29 mouse cellular contexts compared by ENCODE assay signal in genomic region chr9:84200208-84200607, GRCm38 (mm10).
DNase-seq lines count a peak whose midpoint lies in the region; ATAC-seq lines count a peak whose summit lies in the region.
"Had no signal": no experiment of that assay in that cellular context is flagged by ENCODE, and none has a peak within 500 bp of the region (broad histone marks: within the 10 kb centered on the region; RNA-seq: fewer than 3 reads in every experiment).

No protein-coding gene starts in this region.

- no peaks in the 10 kb centered on the region for H3K9me3 ChIP-seq in kidney, embryonic 15.5 days (replicated peaks)
- H3K9me3 ChIP-seq: embryonic facial prominence, embryonic 13.5 days; embryonic facial prominence, embryonic 15.5 days; forebrain, embryonic 10.5 days; forebrain, embryonic 12.5 days; G1E had no signal

- H3K4me1 ChIP-seq in kidney, embryonic 15.5 days: no peaks in the 10 kb centered on the region
- H3K4me1 ChIP-seq: embryonic facial prominence, embryonic 13.5 days; embryonic facial prominence, embryonic 15.5 days; forebrain, embryonic 10.5 days; forebrain, embryonic 12.5 days had no signal

- 94% methylated on average over 3 of the region's 3 CpGs for WGBS in kidney, embryonic 15.5 days

- H3K36me3 ChIP-seq in kidney, embryonic 15.5 days: no peaks in the 10 kb centered on the region
- H3K36me3 ChIP-seq: embryonic facial prominence, embryonic 13.5 days; embryonic facial prominence, embryonic 15.5 days; forebrain, embryonic 10.5 days; forebrain, embryonic 12.5 days; G1E had no signal

- H3K4me2 ChIP-seq in kidney, embryonic 15.5 days: no peak overlapping the region
- H3K4me2 ChIP-seq: embryonic facial prominence, embryonic 13.5 days; embryonic facial prominence, embryonic 15.5 days; forebrain, embryonic 12.5 days had no signal

- H3K27ac ChIP-seq in kidney, embryonic 15.5 days: no peak overlapping the region
- H3K27ac ChIP-seq: embryonic facial prominence, embryonic 13.5 days; embryonic facial prominence, embryonic 15.5 days; forebrain, embryonic 10.5 days; forebrain, embryonic 12.5 days had no signal

- ATAC-seq in frontal cortex, adult (ENCODE audit: low TSS enrichment): peak; percentile 55
- no peak for ATAC-seq in kidney, embryonic 15.5 days (replicated peaks; ENCODE audit: low FRiP score)
- ATAC-seq: activated CD4-positive, CD25-positive, alpha-beta regulatory T cell, adult 4 months; CD4-positive, CD25-positive, alpha-beta regulatory T cell, adult 4 months; forebrain, embryonic 14.5 days; forebrain, embryonic 16.5 days; Patski had no signal

- no peak overlapping the region for H3K9ac ChIP-seq in kidney, embryonic 15.5 days
- H3K9ac ChIP-seq: embryonic facial prominence, embryonic 13.5 days; embryonic facial prominence, embryonic 15.5 days; forebrain, embryonic 12.5 days had no signal

- DNase-seq in frontal cortex, postnatal 10 days (ENCODE audit: low spot score in 2 of 2): no peak
- peak; percentile 4 for DNase-seq in kidney, postnatal 14 days
- peak; percentile 17 for DNase-seq in right cerebral cortex, adult 18-20 months
- DNase-seq in right cerebral cortex, postnatal 14 days: no peak
- DNase-seq: adrenal gland, adult 8-10 months; adrenal gland, postnatal 14 days; adrenal gland, postnatal 36 days; B cell, adult 2 months; cerebellum, adult 11 months; cerebellum, adult 18-20 months; cerebellum, adult 8-10 months; cerebellum, adult 9-11 months; cerebellum, postnatal 14 days; cerebellum, postnatal 36 days; embryo, embryonic 11 days had no signal

- no peak overlapping the region for H3K4me3 ChIP-seq in kidney, embryonic 15.5 days (replicated peaks)
- H3K4me3 ChIP-seq: embryonic facial prominence, embryonic 13.5 days; embryonic facial prominence, embryonic 15.5 days; erythroblast, embryonic 14.5 days; forebrain, embryonic 10.5 days; forebrain, embryonic 12.5 days had no signal

- no peaks in the 10 kb centered on the region for H3K27me3 ChIP-seq in kidney, embryonic 15.5 days
- H3K27me3 ChIP-seq: CH12.LX; embryonic facial prominence, embryonic 13.5 days; embryonic facial prominence, embryonic 15.5 days; forebrain, embryonic 12.5 days; Patski had no signal

Comparison
In these comparisons a context has a peak if more than half of its experiments do, and no peak if none do; other contexts are left out.
1. DNase-seq: peak in kidney, postnatal 14 days (single experiment) and right cerebral cortex, adult 18-20 months (single experiment); none in frontal cortex, postnatal 10 days (0 of 2) and right cerebral cortex, postnatal 14 days (single experiment).